ENCODE assay signal across 8 mouse cellular contexts in the genomic region with DNA sequence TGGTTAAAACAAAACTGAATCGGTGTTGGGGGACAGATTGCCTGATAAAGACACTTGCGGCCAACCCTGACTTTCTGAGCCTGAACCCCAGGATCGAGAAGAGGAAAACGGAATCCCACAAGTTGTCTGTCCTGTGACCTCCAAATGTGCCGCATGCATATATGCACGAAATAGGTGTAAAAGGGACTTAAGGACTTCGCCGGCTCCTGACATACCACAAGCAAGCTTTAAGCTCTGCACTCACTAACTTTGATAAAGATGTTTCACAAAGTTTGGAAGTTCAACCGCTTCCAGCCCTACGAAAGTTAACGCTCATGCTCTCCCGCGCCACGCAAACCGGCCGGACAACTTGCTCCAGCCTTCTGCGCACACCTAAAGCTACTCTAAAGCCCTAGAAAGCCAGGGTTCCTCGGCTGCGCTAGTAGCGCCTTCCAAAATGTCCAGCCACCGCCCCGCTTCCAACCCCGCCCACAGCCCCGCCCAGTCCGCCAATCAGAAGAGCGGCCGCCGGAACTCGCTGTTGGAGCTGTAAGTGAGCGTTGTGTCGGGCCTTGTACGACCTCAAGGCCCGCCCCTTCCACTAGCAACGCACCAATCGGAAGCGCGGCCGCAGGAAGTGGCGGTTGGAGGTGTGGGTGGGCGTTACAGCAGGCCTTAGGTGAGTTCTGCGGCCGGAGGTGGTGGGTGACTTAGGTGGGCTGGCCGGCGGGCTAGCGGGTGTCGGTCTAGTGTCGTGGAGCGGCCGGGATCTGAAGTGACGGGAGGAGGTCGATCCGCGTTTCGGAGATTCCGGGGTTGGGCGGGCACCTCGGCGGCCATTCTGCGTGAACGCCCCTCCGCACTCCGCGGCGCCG. TPM values are rescaled to one million over a fixed set of nuclear protein-coding genes. Genes with fewer than 3 reads are reported as not detected.
A peak's percentile ranks its signal among the peaks of the same experiment; 100 is the strongest.
DNase-seq lines count a peak whose midpoint lies in the region; ATAC-seq and TF ChIP-seq lines count a peak whose summit lies in the region.

A gene (plus strand): TSS at position 606 of the 854 bp plus-strand sequence.

- no peak for TF ChIP-seq EP300 in ES-Bruce4 (IDR thresholded peaks at IDR 0.05; ENCODE audit: insufficient read depth, low read depth, low read length)
- TF ChIP-seq EP300 in liver, postnatal 0 days (IDR thresholded peaks at IDR 0.05; ENCODE audit: low read depth), result peak; percentile 47; the same call in 1 of the 2 replicates

- H3K4me3 ChIP-seq in ES-Bruce4 (ENCODE audit: low read depth, low read length), result peak within 1 kb of the TSS; percentile 100
- H3K4me3 ChIP-seq in forebrain, embryonic 13.5 days, result peak within 1 kb of the TSS; percentile 71
- H3K4me3 ChIP-seq in liver, postnatal 0 days (ENCODE audit: low read depth, low read length), result peak within 1 kb of the TSS; percentile 70
- peak within 1 kb of the TSS; percentile 61 for H3K4me3 ChIP-seq in neural tube, embryonic 14.5 days (ENCODE audit: low read depth, low read length)

- peak; percentile 63 for TF ChIP-seq POLR2A in ES-Bruce4 (IDR thresholded peaks at IDR 0.05; ENCODE audit: insufficient read depth, low read length)

- H3K9ac ChIP-seq in ES-Bruce4 (ENCODE audit: low read depth, poor library complexity, severe bottlenecking), result peak within 1 kb of the TSS; percentile 91
- H3K9ac ChIP-seq in forebrain, embryonic 13.5 days, result peak within 1 kb of the TSS; percentile 73
- H3K9ac ChIP-seq in liver, postnatal 0 days (replicated peaks), result peak within 1 kb of the TSS; percentile 68
- H3K9ac ChIP-seq in neural tube, embryonic 14.5 days (replicated peaks; ENCODE audit: low read depth, low read length), result peak within 1 kb of the TSS; percentile 52

- H3K36me3 ChIP-seq in ES-Bruce4 (ENCODE audit: control insufficient read depth, insufficient read depth, low read length, poor library complexity, severe bottlenecking), result peaks cover 21% of the 10 kb centered on the region
- peaks cover 20% of the 10 kb centered on the region for H3K36me3 ChIP-seq in forebrain, embryonic 13.5 days (ENCODE audit: poor library complexity, severe bottlenecking)
- peaks cover 19% of the 10 kb centered on the region for H3K36me3 ChIP-seq in liver, postnatal 0 days (replicated peaks; ENCODE audit: insufficient read depth, low read length)
- peaks cover 7% of the 10 kb centered on the region; the same call in 1 of the 2 replicates for H3K36me3 ChIP-seq in neural tube, embryonic 14.5 days (ENCODE audit: control insufficient read depth, insufficient read depth, low read length)

- H3K9me3 ChIP-seq in ES-Bruce4 (replicated peaks; ENCODE audit: control insufficient read depth, insufficient read depth, low read length, poor library complexity, severe bottlenecking), result no peaks in the 10 kb centered on the region
- H3K9me3 ChIP-seq in forebrain, embryonic 13.5 days (replicated peaks), result no peaks in the 10 kb centered on the region
- no peaks in the 10 kb centered on the region for H3K9me3 ChIP-seq in liver, postnatal 0 days (ENCODE audit: low read length)
- no peaks in the 10 kb centered on the region for H3K9me3 ChIP-seq in neural tube, embryonic 14.5 days (ENCODE audit: control insufficient read depth, low read length)

- DNase-seq in heart, postnatal 10 days, result peak; percentile 95 to 96
- peak; percentile 87 for DNase-seq in large intestine, adult 2 months (ENCODE audit: low read depth, low spot score)
- DNase-seq in liver, postnatal 0 days, result peak; percentile 97
- peak; percentile 96 for DNase-seq in testis, postnatal 10 days (ENCODE audit: low spot score)

- H3K27ac ChIP-seq in ES-Bruce4 (ENCODE audit: insufficient read depth, low read length), result peak within 1 kb of the TSS; percentile 93
- H3K27ac ChIP-seq in forebrain, embryonic 13.5 days, result peak within 1 kb of the TSS; percentile 51
- H3K27ac ChIP-seq in liver, postnatal 0 days (ENCODE audit: low read depth), result peak within 1 kb of the TSS; percentile 92
- peak within 1 kb of the TSS; percentile 24; the same call in 1 of the 2 replicates for H3K27ac ChIP-seq in neural tube, embryonic 14.5 days (ENCODE audit: low read depth, low read length)

- TF ChIP-seq CTCF in ES-Bruce4 (IDR thresholded peaks at IDR 0.05; ENCODE audit: low read depth, low read length), result no peak
- TF ChIP-seq CTCF in liver, postnatal 0 days (IDR thresholded peaks at IDR 0.05; ENCODE audit: low read depth), result no peak

- ATAC-seq in cerebellum, adult (ENCODE audit: insufficient number of reproducible peaks, low FRiP score, low TSS enrichment), result peak; percentile 99
- ATAC-seq in forebrain, embryonic 13.5 days, result peak; percentile 100
- peak; percentile 100 for ATAC-seq in liver, postnatal 0 days
- peak; percentile 100 for ATAC-seq in neural tube, embryonic 14.5 days (ENCODE audit: low read depth)

- intact Hi-C loops in heart, postnatal 10 days (cut with DNase I), result loop anchor here (1.0 to 10.0 kb wide), 4 partner anchors 43 to 958 kb away; a partner anchor contains a TSS

- H3K4me2 ChIP-seq in forebrain, embryonic 13.5 days, result peak within 1 kb of the TSS; percentile 73
- peak within 1 kb of the TSS; percentile 90 for H3K4me2 ChIP-seq in liver, postnatal 0 days (ENCODE audit: low read depth, low read length)
- H3K4me2 ChIP-seq in neural tube, embryonic 14.5 days (ENCODE audit: low read depth, low read length), result peak within 1 kb of the TSS; percentile 75

- no peaks in the 10 kb centered on the region for H3K4me1 ChIP-seq in ES-Bruce4 (ENCODE audit: control insufficient read depth, insufficient read depth, low read length)
- H3K4me1 ChIP-seq in forebrain, embryonic 13.5 days, result peaks cover 10% of the 10 kb centered on the region
- H3K4me1 ChIP-seq in liver, postnatal 0 days (ENCODE audit: insufficient read depth), result peaks cover 11% of the 10 kb centered on the region; the same call in 1 of the 2 replicates
- H3K4me1 ChIP-seq in neural tube, embryonic 14.5 days (ENCODE audit: control insufficient read depth, insufficient read depth, low read length), result no peaks in the 10 kb centered on the region

- H3K27me3 ChIP-seq in ES-Bruce4 (ENCODE audit: control insufficient read depth, insufficient read depth, low read length, poor library complexity, severe bottlenecking), result no peaks in the 10 kb centered on the region
- 0 out of 2 replicates have a peak, but pooled peaks cover 6% of the 10 kb centered on the region for H3K27me3 ChIP-seq in forebrain, embryonic 13.5 days
- H3K27me3 ChIP-seq in liver, postnatal 0 days (ENCODE audit: insufficient read depth, low read length), result no peaks in the 10 kb centered on the region
- H3K27me3 ChIP-seq in neural tube, embryonic 14.5 days (ENCODE audit: control insufficient read depth, insufficient read depth, low read length), result no peaks in the 10 kb centered on the region

- 2% methylated on average over 61 of the region's 65 CpGs for WGBS in forebrain, embryonic 13.5 days
- WGBS in large intestine, adult 2 months, result 1% methylated on average over 65 of the region's 65 CpGs
- under 1% methylated on average over 62 of the region's 65 CpGs for WGBS in liver, postnatal 0 days (ENCODE audit: insufficient replicate concordance)
- WGBS in neural tube, embryonic 14.5 days, result 2% methylated on average over 65 of the region's 65 CpGs

RNA-seq across cellular contexts. Expression of the gene that starts here (rescaled TPM):
- 99.9 and 111 TPM in 2 replicates for polyA plus RNA-seq in ES-Bruce4 (2011; ENCODE audit: insufficient read depth, insufficient read length, low read depth, missing spikeins)
- polyA plus RNA-seq in forebrain, embryonic 13.5 days (2015; fragmentation: Nextera tagmentation; extraction: Ambion mirVana), result 98.1 and 100.0 TPM in 2 replicates
- total RNA-seq in heart, postnatal 10 days (2021), result 10 to 100 TPM; 35.1 to 41.8 TPM
- polyA plus RNA-seq in large intestine, adult 2 months (2012; rRNA removed), result 27.7 and 40.8 TPM in 2 replicates
- 17.2 and 19.9 TPM in 2 replicates for polyA plus RNA-seq in liver, postnatal 0 days (2015; fragmentation: Nextera tagmentation; extraction: Ambion mirVana)
- polyA plus RNA-seq in neural tube, embryonic 14.5 days (2014; fragmentation: Nextera tagmentation; extraction: Ambion mirVana), result 92.3 and 94.2 TPM in 2 replicates

Comparison
In these comparisons a context has a peak if more than half of its experiments do, and no peak if none do; other contexts are left out.
1. Peak in every context shown above with its lines: DNase-seq, ATAC-seq, H3K4me3 ChIP-seq and H3K27ac ChIP-seq.
2. H3K27ac ChIP-seq: peak in every context shown above with its lines; median percentile 93 in ES-Bruce4; 92 in liver, postnatal 0 days; 51 in forebrain, embryonic 13.5 days; 24 in neural tube, embryonic 14.5 days.